Mouse (Mus musculus): Measurements from ENCODE around the gene Ccl28. TPM values are rescaled to one million over a fixed set of nuclear protein-coding genes. Genes with fewer than 3 reads are reported as not detected.
A peak's percentile ranks its signal among the peaks of the same experiment; 100 is the strongest.
"Not testable (repeated sequence)": the region's sequence is repeated elsewhere in the genome, so short reads cannot be mapped to it uniquely, and the experiment has no call there.

The Ccl28 gene
- polyA plus RNA-seq, 1 experiment from 2014 or later, result not detected

DNA sequence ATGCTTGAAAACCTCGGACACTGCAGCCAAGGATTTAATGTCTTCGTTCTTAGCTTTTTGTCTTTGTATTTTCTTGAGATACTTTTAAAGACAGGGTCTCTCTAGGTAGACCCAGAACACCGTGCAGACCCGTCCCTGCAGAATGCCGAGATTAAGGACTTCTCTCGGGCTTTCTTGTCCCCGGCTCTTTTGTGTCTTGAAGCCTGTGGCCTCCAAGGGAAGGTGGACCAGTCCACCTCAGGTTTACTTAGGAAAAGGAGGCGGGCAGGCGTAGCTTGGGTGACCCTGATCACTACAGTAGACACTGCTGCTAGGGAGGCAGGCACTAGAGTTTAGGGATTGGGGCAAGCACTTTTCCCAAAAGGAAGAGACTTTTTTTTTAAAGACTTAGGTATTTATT lies 19.3 kb upstream of the Ccl28 start:
- H3K4me1 ChIP-seq (ENCODE audit: control insufficient read depth, insufficient read depth, low read length); H3K4me2 ChIP-seq; H3K9me3 ChIP-seq (replicated peaks; ENCODE audit: control insufficient read depth, low read length); H3K36me3 ChIP-seq (ENCODE audit: control insufficient read depth, insufficient read depth, low read length); H3K4me3 ChIP-seq (ENCODE audit: low read depth, low read length); H3K27me3 ChIP-seq (ENCODE audit: control insufficient read depth, insufficient read depth, low read length); H3K9ac ChIP-seq (ENCODE audit: low read depth, low read length); H3K27ac ChIP-seq (ENCODE audit: low read depth, low read length): not testable (repeated sequence)
- ATAC-seq (replicated peaks; ENCODE audit: insufficient number of reproducible peaks, low FRiP score, low TSS enrichment), result peak; percentile 7; the same call in 1 of the 2 replicates
- 85% methylated on average over 7 of the region's 9 CpGs for WGBS (ENCODE audit: insufficient replicate concordance)

DNA sequence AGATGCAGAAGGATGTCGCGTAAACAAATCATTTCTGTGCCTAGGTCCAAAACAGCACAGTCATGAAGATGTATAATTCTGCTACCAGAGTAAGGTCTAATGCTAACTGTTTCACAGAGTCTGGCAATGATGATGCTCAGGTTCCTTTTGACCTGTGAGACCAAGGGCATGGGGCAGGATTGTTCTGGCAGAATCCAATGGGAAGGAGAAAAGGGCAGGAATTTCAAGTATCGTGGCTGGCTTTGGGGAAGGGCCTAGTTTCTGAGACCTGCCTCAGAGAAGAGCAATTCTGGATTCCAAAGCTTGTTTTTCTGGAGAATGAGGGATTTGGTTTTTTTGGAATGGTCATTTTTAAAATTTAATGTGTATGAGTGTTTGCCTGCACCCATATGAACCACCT lies 4.8 kb upstream of the Ccl28 start:
- no peak for ATAC-seq (replicated peaks; ENCODE audit: insufficient number of reproducible peaks, low FRiP score, low TSS enrichment)
- no peak overlapping the region for H3K9ac ChIP-seq (ENCODE audit: low read depth, low read length)
- H3K27ac ChIP-seq (ENCODE audit: low read depth, low read length), result no peak overlapping the region
- H3K4me2 ChIP-seq, result no peak overlapping the region
- H3K36me3 ChIP-seq (ENCODE audit: control insufficient read depth, insufficient read depth, low read length), result no peaks in the 10 kb centered on the region
- H3K27me3 ChIP-seq (ENCODE audit: control insufficient read depth, insufficient read depth, low read length), result no peaks in the 10 kb centered on the region
- WGBS (ENCODE audit: insufficient replicate concordance), result 83% methylated on average over 3 of the region's 3 CpGs
- no peaks in the 10 kb centered on the region for H3K4me1 ChIP-seq (ENCODE audit: control insufficient read depth, insufficient read depth, low read length)
- 0 out of 2 replicates have a peak, but pooled peaks cover 6% of the 10 kb centered on the region for H3K9me3 ChIP-seq (replicated peaks; ENCODE audit: control insufficient read depth, low read length)
- no peak overlapping the region for H3K4me3 ChIP-seq (ENCODE audit: low read depth, low read length)

DNA sequence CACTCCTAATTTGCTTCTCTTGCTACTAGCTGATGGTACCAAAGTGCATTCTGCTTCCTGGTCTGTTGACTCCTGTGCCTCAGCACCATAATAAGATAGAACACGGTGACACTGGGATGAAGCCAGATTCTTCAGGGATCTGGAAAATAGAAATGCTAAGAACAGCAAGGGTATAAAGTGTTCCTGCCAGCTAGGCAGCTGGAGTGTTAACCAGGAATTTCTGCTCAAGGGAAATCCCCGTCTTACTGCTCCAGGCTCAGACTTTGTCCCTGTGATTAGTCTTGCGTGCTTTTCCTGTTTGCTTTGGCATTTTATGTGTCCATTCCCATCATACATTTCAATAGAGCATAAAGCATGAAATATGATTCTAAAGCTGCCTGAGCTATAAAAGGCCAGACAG lies 3.9 kb upstream of the Ccl28 start:
- no peak overlapping the region for H3K9ac ChIP-seq (ENCODE audit: low read depth, low read length)
- H3K4me2 ChIP-seq, result no peak overlapping the region
- no peak for ATAC-seq (replicated peaks; ENCODE audit: insufficient number of reproducible peaks, low FRiP score, low TSS enrichment)
- H3K4me1 ChIP-seq (ENCODE audit: control insufficient read depth, insufficient read depth, low read length), result no peaks in the 10 kb centered on the region
- no peak overlapping the region for H3K27ac ChIP-seq (ENCODE audit: low read depth, low read length)
- no peak overlapping the region for H3K4me3 ChIP-seq (ENCODE audit: low read depth, low read length)
- H3K36me3 ChIP-seq (ENCODE audit: control insufficient read depth, insufficient read depth, low read length), result no peaks in the 10 kb centered on the region
- H3K27me3 ChIP-seq (ENCODE audit: control insufficient read depth, insufficient read depth, low read length), result no peaks in the 10 kb centered on the region
- H3K9me3 ChIP-seq (replicated peaks; ENCODE audit: control insufficient read depth, low read length), result 0 out of 2 replicates have a peak, but pooled peaks cover 6% of the 10 kb centered on the region
- WGBS (ENCODE audit: insufficient replicate concordance), result 72% methylated on average over 3 of the region's 3 CpGs

DNA sequence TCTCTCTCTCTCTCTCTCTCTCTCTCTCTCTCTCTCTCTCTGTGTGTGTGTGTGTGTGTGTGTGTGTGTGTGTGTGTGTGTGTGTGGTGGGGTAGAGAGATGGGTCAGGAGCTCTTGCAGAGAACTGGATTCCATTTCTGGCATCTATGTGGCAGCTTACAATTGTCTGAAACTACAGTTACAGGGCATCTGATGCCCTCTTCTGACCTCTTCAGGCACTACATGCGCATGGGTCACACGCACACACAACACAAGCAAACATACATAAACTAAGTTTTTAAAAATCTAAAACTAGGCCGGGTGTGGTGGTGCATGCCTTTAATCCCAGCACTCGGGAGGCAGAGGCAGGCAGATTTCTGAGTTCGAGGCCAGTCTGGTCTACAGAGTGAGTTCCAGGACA lies 2.3 kb downstream of the Ccl28 start:
- H3K36me3 ChIP-seq (ENCODE audit: control insufficient read depth, insufficient read depth, low read length); H3K27me3 ChIP-seq (ENCODE audit: control insufficient read depth, insufficient read depth, low read length); H3K4me1 ChIP-seq (ENCODE audit: control insufficient read depth, insufficient read depth, low read length); H3K27ac ChIP-seq (ENCODE audit: low read depth, low read length); H3K9ac ChIP-seq (ENCODE audit: low read depth, low read length); ATAC-seq (replicated peaks; ENCODE audit: insufficient number of reproducible peaks, low FRiP score, low TSS enrichment); H3K9me3 ChIP-seq (replicated peaks; ENCODE audit: control insufficient read depth, low read length); H3K4me2 ChIP-seq; H3K4me3 ChIP-seq (ENCODE audit: low read depth, low read length): not testable (repeated sequence)
- WGBS (ENCODE audit: insufficient replicate concordance), result 73% methylated on average over 5 of the region's 5 CpGs

DNA sequence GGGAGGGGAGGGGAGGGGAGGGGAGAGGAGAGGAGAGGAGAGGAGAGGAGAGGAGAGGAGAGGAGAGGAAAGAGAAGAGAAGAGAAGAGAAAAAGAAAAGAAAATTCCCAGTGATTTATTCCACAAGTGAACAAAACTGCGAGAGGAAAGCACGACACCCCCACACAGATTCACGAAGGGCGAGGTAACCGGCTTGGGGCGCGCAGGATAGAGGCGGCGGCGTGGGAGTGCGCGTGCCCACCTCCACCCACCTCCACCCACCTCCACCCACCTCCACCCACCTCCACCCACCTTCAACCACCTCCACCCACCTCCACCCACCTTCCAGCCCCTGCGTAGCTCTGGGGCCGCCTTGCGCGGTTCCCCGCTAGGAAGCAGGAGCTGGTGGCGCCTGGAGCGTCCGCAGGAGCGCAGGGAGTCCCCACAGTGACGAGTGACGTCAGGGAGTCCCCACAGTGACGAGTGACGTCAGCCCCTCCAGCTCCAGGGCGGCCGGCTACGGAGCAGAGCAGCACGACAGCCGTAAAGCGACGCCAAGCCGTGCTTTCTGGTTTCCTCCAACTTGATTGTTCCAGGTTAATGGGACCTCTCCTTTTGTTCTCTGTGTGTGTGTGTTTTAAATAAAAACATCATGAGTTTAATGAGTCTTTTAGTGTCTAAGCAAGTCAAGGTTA lies 8.0 kb downstream of the Ccl28 start:
- no peaks in the 10 kb centered on the region for H3K4me1 ChIP-seq (ENCODE audit: control insufficient read depth, insufficient read depth, low read length)
- 10% methylated on average over 33 of the region's 33 CpGs for WGBS (ENCODE audit: insufficient replicate concordance)
- peak overlapping the region; percentile 63 for H3K4me2 ChIP-seq
- H3K36me3 ChIP-seq (ENCODE audit: control insufficient read depth, insufficient read depth, low read length), result no peaks in the 10 kb centered on the region
- no peaks in the 10 kb centered on the region for H3K27me3 ChIP-seq (ENCODE audit: control insufficient read depth, insufficient read depth, low read length)
- peak overlapping the region; percentile 50 for H3K4me3 ChIP-seq (ENCODE audit: low read depth, low read length)
- peak; percentile 83 for ATAC-seq (replicated peaks; ENCODE audit: insufficient number of reproducible peaks, low FRiP score, low TSS enrichment)
- no peaks in the 10 kb centered on the region for H3K9me3 ChIP-seq (replicated peaks; ENCODE audit: control insufficient read depth, low read length)
- no peak overlapping the region for H3K27ac ChIP-seq (ENCODE audit: low read depth, low read length)
- peak overlapping the region; percentile 58; the same call in 1 of the 2 replicates for H3K9ac ChIP-seq (ENCODE audit: low read depth, low read length)

DNA sequence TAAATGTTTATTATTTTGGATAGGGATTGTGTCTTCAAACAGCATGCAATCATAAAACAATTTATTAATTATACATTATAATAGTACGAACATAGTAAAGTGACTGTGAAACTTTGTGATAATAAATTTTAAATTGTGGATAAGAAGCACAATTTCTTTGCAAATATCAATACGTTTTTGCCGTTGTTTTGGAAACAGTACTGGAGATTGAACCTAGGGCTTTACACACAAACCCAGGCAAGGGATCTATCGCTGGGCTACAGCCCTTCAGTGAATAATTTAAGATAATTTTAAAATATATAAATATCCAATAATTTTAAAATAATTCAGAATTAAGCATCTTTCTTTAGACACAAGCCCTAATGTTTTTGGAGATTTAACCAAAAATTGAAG lies 8.5 kb downstream of the Ccl28 start:
- no peaks in the 10 kb centered on the region for H3K27me3 ChIP-seq (ENCODE audit: control insufficient read depth, insufficient read depth, low read length)
- 85% methylated on average over 4 of the region's 4 CpGs for WGBS (ENCODE audit: insufficient replicate concordance)
- H3K9me3 ChIP-seq (replicated peaks; ENCODE audit: control insufficient read depth, low read length), result no peaks in the 10 kb centered on the region
- no peak overlapping the region for H3K27ac ChIP-seq (ENCODE audit: low read depth, low read length)
- H3K4me1 ChIP-seq (ENCODE audit: control insufficient read depth, insufficient read depth, low read length), result no peaks in the 10 kb centered on the region
- H3K4me3 ChIP-seq (ENCODE audit: low read depth, low read length), result no peak overlapping the region
- H3K4me2 ChIP-seq, result peak overlapping the region; percentile 63
- no peak overlapping the region for H3K9ac ChIP-seq (ENCODE audit: low read depth, low read length)
- no peaks in the 10 kb centered on the region for H3K36me3 ChIP-seq (ENCODE audit: control insufficient read depth, insufficient read depth, low read length)
- no peak for ATAC-seq (replicated peaks; ENCODE audit: insufficient number of reproducible peaks, low FRiP score, low TSS enrichment)

DNA sequence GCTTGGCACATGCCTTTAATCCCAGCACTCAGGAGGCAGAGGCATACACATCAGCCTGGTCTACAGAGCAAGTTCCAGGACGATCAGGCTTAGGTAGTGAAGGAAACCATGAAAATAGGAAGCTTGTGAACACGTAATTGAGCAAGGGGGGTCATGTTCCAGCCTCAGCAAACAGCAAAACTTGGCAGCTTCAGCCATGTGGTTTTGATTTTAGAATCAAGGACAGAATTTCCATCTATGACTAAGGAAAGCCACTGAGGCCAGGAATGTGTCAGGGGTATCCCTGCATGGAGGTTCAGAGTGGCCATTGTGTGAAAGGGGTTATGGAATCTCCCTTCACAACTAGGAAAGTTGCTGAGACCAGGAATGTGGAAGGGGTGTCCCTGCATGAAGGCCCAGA lies 11.9 kb downstream of the Ccl28 start:
- Histone ChIP-seq H3K4me3 (ENCODE audit: low read depth, low read length) (no peak overlapping the region), H3K4me1 (ENCODE audit: control insufficient read depth, insufficient read depth, low read length) (no peaks in the 10 kb centered on the region), H3K9ac (ENCODE audit: low read depth, low read length) (no peak overlapping the region), H3K36me3 (ENCODE audit: control insufficient read depth, insufficient read depth, low read length) (no peaks in the 10 kb centered on the region), H3K4me2 (no peak overlapping the region), H3K27ac (ENCODE audit: low read depth, low read length) (no peak overlapping the region), H3K9me3 (replicated peaks; ENCODE audit: control insufficient read depth, low read length) (no peaks in the 10 kb centered on the region), H3K27me3 (ENCODE audit: control insufficient read depth, insufficient read depth, low read length) (no peaks in the 10 kb centered on the region)
- WGBS (ENCODE audit: insufficient replicate concordance), result 66% methylated on average over 2 of the region's 2 CpGs
- ATAC-seq (replicated peaks; ENCODE audit: insufficient number of reproducible peaks, low FRiP score, low TSS enrichment), result no peak

DNA sequence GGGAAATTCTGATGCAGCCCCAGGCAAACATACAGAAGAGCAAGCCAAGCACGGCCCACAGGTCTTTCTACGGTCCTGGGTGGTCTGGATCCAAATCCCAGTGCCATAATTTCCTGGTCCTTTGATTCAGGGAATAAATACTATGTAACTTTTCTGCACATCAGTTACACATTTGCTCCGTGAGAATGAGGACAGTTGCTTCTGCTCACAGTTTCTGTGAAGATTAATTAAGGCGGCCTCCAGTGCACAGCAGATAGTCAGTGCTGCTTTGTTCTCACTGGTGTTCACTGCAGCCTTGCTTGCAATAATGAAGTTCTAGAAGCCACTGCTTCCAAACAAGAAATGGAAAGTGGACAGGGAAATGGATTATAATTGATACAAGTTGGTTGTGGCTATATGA lies 14.2 kb downstream of the Ccl28 start:
- no peak for ATAC-seq (replicated peaks; ENCODE audit: insufficient number of reproducible peaks, low FRiP score, low TSS enrichment)
- no peaks in the 10 kb centered on the region for H3K27me3 ChIP-seq (ENCODE audit: control insufficient read depth, insufficient read depth, low read length)
- H3K9ac ChIP-seq (ENCODE audit: low read depth, low read length), result no peak overlapping the region
- H3K27ac ChIP-seq (ENCODE audit: low read depth, low read length), result no peak overlapping the region
- H3K4me3 ChIP-seq (ENCODE audit: low read depth, low read length), result no peak overlapping the region
- no peaks in the 10 kb centered on the region for H3K9me3 ChIP-seq (replicated peaks; ENCODE audit: control insufficient read depth, low read length)
- H3K36me3 ChIP-seq (ENCODE audit: control insufficient read depth, insufficient read depth, low read length), result no peaks in the 10 kb centered on the region
- H3K4me2 ChIP-seq, result no peak overlapping the region
- 68% methylated on average over 4 of the region's 4 CpGs for WGBS (ENCODE audit: insufficient replicate concordance)
- H3K4me1 ChIP-seq (ENCODE audit: control insufficient read depth, insufficient read depth, low read length), result no peaks in the 10 kb centered on the region

DNA sequence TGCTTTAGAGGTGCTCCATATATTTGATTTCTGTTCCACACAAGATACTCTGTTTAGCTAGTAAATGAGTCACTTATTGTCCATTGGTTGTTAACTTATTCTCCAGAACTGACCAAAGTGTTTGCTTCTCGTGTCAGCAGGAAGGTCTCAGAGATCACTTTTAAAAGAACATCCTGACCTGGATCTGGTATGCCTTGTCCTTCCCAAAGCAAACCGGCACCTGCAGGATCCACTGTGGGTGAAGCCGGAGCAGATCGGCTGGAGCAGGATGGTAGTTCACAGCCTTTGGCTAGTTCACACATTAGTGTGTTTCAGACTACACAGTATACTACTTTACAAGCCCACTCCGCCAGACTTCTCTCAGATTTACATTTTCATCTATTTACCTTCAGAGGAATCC lies 14.8 kb downstream of the Ccl28 start:
- H3K4me2 ChIP-seq, result no peak overlapping the region
- H3K4me1 ChIP-seq (ENCODE audit: control insufficient read depth, insufficient read depth, low read length), result no peaks in the 10 kb centered on the region
- no peak overlapping the region for H3K9ac ChIP-seq (ENCODE audit: low read depth, low read length)
- no peak for ATAC-seq (replicated peaks; ENCODE audit: insufficient number of reproducible peaks, low FRiP score, low TSS enrichment)
- no peak overlapping the region for H3K4me3 ChIP-seq (ENCODE audit: low read depth, low read length)
- WGBS (ENCODE audit: insufficient replicate concordance), result 84% methylated on average over 5 of the region's 5 CpGs
- H3K27ac ChIP-seq (ENCODE audit: low read depth, low read length), result no peak overlapping the region
- H3K36me3 ChIP-seq (ENCODE audit: control insufficient read depth, insufficient read depth, low read length), result no peaks in the 10 kb centered on the region
- no peaks in the 10 kb centered on the region for H3K27me3 ChIP-seq (ENCODE audit: control insufficient read depth, insufficient read depth, low read length)
- H3K9me3 ChIP-seq (replicated peaks; ENCODE audit: control insufficient read depth, low read length), result no peaks in the 10 kb centered on the region

Data from heart, embryonic 11.5 days (tissue).